Mouse (Mus musculus): ENCODE results near the gene 9130230L23Rik. TPM values are rescaled to one million over a fixed set of nuclear protein-coding genes. Genes with fewer than 3 reads are reported as not detected.
"Not testable (repeated sequence)": the region's sequence is repeated elsewhere in the genome, so short reads cannot be mapped to it uniquely, and the experiment has no call there.

The 9130230L23Rik gene
- polyA plus RNA-seq, 1 experiment = not detected

DNA sequence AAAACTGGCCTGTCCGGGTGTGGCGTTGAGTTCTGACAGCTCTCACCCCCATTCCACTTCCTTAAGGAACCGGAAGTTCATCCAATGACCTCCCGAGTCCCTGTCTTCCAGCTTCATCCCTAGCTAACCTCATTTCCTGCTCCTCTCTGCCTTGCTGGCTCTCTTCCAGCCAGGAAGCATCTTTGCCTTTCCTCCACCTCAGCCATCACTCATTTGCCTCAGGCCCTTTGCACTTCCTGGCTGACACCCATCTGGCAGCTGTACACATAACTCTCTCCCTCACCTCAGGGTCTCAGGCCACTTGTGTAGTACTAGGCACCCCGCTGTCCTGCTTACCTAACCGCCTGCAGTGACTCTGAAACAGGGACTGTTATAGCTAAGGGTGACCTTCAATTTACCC is 9.4 kb downstream of the 9130230L23Rik start:
- no peak for TF ChIP-seq POLR2A (IDR thresholded peaks at IDR 0.05; ENCODE audit: insufficient read depth, low read depth, low read length)
- no peak for TF ChIP-seq CTCF (IDR thresholded peaks at IDR 0.05; ENCODE audit: insufficient read depth, low read depth, low read length)
- no peak overlapping the region for H3K27ac ChIP-seq (ENCODE audit: insufficient read depth, low read depth, low read length)

DNA sequence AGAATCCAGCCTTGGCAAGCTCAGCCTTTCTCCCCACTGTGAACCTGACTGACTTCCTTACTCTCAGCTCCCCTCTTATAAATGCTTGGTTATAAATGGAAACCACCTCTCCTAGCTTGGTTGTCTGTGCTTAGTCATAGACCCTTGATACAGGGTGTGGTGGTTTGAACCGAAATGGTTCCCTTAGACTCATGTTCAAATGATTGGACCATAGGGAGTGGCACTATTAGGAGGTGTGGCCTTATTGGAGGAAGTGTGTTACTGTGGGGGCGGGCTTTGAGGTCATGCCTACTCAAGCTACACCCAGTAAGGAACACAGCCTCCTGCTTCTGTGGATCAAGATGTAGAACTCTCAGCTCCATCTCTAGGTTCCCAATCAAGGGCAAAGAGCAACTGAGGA is 12.9 kb downstream of the 9130230L23Rik start:
- H3K4me3 ChIP-seq (ENCODE audit: insufficient read depth, low read depth, low read length) = no peak overlapping the region
- H3K4me1 ChIP-seq (ENCODE audit: control insufficient read depth, insufficient read depth, low read length) = no peaks in the 10 kb centered on the region
- no peak overlapping the region for H3K27ac ChIP-seq (ENCODE audit: insufficient read depth, low read depth, low read length)
- no peak for TF ChIP-seq CTCF (IDR thresholded peaks at IDR 0.05; ENCODE audit: insufficient read depth, low read depth, low read length)
- no peak for TF ChIP-seq POLR2A (IDR thresholded peaks at IDR 0.05; ENCODE audit: insufficient read depth, low read depth, low read length)
- 76% methylated on average over 2 of the region's 2 CpGs for whole genome bisulfite sequencing

More for the DNA sequence above, 9.4 kb downstream of the 9130230L23Rik start:
- WGBS = 80% methylated on average over 6 of the region's 6 CpGs
- Histone ChIP-seq H3K4me1 (ENCODE audit: control insufficient read depth, insufficient read depth, low read length) (no peaks in the 10 kb centered on the region), H3K4me3 (ENCODE audit: insufficient read depth, low read depth, low read length) (no peak overlapping the region)

DNA sequence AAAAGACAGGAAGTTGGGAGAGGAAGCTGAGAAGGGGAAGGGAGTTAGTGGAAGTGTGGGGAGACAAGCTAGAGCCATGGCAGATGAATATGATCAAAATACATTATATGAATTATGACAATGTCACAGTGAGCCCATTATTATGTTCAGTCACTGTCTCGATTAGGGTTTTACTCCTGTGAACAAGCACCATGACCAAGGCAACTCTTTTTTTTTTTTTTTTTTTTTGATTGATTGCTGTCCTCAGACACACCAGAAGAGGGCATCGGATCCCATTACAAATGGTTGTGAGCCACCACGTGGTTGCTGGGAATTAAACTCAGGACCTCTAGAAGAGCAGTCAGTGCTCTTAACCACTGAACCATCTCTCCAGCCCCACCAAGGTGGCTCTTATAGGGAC is 17.1 kb downstream of the 9130230L23Rik start:
- WGBS = 77% methylated on average over 3 of the region's 3 CpGs
- not testable (repeated sequence) for H3K4me1 ChIP-seq (ENCODE audit: control insufficient read depth, insufficient read depth, low read length); H3K27ac ChIP-seq (ENCODE audit: insufficient read depth, low read depth, low read length); H3K4me3 ChIP-seq (ENCODE audit: insufficient read depth, low read depth, low read length)

DNA sequence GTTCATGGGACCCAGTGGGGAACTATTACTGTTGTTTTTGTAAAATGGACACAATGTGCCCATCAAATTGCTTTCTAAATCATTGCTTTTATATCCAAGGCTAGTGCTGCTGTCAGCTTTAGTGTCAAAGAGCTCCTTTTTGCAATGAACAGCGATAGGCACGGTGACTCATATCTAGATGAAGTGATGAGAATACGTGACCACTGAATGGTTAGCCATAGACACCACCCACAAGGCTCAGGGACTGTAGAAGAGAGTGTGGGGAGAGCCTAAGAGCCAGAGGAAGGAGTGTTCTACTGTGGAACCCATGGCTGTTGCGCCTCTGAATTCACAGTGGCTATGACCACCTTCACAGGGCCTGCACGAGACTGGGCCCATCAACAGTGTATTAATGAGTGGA is 17.7 kb downstream of the 9130230L23Rik start:
- 97% methylated on average over 5 of the region's 5 CpGs for WGBS
- TF ChIP-seq POLR2A (IDR thresholded peaks at IDR 0.05; ENCODE audit: insufficient read depth, low read depth, low read length) (no peak), CTCF (IDR thresholded peaks at IDR 0.05; ENCODE audit: insufficient read depth, low read depth, low read length) (no peak)
- no peak overlapping the region for H3K4me3 ChIP-seq (ENCODE audit: insufficient read depth, low read depth, low read length)
- no peak overlapping the region for H3K27ac ChIP-seq (ENCODE audit: insufficient read depth, low read depth, low read length)
- H3K4me1 ChIP-seq (ENCODE audit: control insufficient read depth, insufficient read depth, low read length) = no peaks in the 10 kb centered on the region

DNA sequence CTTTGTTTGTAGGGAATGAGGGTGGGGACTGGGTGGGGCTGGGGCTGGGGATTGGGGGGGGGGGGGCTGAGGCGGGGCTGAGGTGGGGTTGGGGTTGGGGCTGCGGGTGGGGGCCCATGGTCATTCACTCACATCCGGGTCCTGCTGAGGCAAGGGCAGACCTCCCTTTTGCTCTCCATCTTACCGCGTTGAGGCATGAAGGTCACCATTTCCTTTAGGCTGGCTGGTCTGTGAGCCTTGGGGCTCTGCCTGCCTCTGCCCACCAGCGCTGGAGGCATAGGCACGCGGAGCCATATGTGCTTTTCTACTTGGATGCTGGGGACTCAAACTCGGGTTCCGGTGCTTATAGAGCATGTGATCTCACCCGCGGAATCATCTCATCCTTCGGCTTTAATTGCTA is 28.4 kb downstream of the 9130230L23Rik start:
- no peaks in the 10 kb centered on the region for H3K4me1 ChIP-seq (ENCODE audit: control insufficient read depth, insufficient read depth, low read length)
- H3K27ac ChIP-seq (ENCODE audit: insufficient read depth, low read depth, low read length) = no peak overlapping the region
- no peak for TF ChIP-seq CTCF (IDR thresholded peaks at IDR 0.05; ENCODE audit: insufficient read depth, low read depth, low read length)
- TF ChIP-seq POLR2A (IDR thresholded peaks at IDR 0.05; ENCODE audit: insufficient read depth, low read depth, low read length) = no peak
- H3K4me3 ChIP-seq (ENCODE audit: insufficient read depth, low read depth, low read length) = no peak overlapping the region
- 87% methylated on average over 13 of the region's 13 CpGs for WGBS

DNA sequence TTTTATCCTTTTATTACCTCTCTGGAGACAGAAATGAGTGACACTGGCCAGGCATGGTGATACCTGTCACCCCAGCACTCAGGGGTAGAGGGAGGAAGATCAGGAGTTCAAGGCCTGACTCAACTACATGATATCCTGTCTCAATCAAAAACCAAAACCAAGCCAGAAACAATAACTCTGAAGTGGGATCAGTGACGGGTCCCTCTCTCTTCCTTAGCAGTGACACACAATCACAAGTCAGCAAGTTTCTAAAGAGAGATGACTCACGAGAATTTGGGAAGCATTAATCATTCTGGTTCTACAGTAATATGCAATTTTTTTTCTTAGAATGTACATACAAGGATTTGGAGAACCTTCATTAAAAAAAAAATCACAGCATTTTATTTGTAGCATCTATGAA is 30.9 kb downstream of the 9130230L23Rik start:
- TF ChIP-seq POLR2A (IDR thresholded peaks at IDR 0.05; ENCODE audit: insufficient read depth, low read depth, low read length) (no peak), CTCF (IDR thresholded peaks at IDR 0.05; ENCODE audit: insufficient read depth, low read depth, low read length) (no peak)
- WGBS = 80% methylated on average over 2 of the region's 2 CpGs
- H3K27ac ChIP-seq (ENCODE audit: insufficient read depth, low read depth, low read length) = no peak overlapping the region
- no peaks in the 10 kb centered on the region for H3K4me1 ChIP-seq (ENCODE audit: control insufficient read depth, insufficient read depth, low read length)
- H3K4me3 ChIP-seq (ENCODE audit: insufficient read depth, low read depth, low read length) = no peak overlapping the region

DNA sequence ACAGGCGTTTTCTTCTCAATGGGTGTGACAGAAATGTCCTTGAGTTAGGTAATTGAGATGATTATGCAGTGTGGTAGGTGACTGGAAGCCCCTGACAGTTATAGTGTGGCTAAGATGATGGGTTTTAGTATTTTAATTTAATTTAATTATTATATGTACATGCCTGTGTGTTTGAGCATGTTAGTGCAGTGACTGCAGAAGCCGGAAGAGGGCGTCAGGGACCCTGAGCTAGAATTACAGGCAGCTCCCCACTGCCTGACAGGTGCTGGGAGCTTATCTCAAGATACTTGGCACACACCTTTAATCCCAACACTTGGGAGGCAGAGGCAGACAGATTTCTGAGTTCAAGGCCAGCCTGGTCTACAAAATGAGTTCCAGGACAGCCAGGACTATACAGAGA is 36.1 kb downstream of the 9130230L23Rik start:
- Histone ChIP-seq H3K4me3 (ENCODE audit: insufficient read depth, low read depth, low read length) (no peak overlapping the region), H3K4me1 (ENCODE audit: control insufficient read depth, insufficient read depth, low read length) (no peaks in the 10 kb centered on the region), H3K27ac (ENCODE audit: insufficient read depth, low read depth, low read length) (no peak overlapping the region)
- 97% methylated on average over 3 of the region's 3 CpGs for WGBS
- TF ChIP-seq CTCF (IDR thresholded peaks at IDR 0.05; ENCODE audit: insufficient read depth, low read depth, low read length) (no peak), POLR2A (IDR thresholded peaks at IDR 0.05; ENCODE audit: insufficient read depth, low read depth, low read length) (no peak)

DNA sequence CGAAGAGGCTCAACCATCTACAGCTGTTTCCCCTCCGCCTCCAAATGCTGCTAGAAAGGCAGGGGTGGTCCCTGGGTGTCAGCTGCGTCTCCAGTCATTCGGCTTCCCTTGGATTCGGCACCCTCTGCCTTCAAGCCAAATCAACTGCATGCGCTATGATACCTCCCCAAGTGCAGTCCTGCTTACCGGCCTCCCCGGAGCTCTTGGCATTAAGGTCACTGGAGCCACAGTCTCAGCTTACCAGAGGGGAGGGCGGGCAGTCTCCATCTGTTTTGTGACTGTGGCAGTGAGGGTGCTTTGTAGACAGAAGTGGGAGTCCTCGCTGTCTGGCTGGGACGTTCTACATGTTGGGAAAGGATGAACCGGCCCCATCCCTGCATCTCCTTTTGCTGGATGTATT is 37.0 kb downstream of the 9130230L23Rik start:
- no peak for TF ChIP-seq CTCF (IDR thresholded peaks at IDR 0.05; ENCODE audit: insufficient read depth, low read depth, low read length)
- Histone ChIP-seq H3K4me1 (ENCODE audit: control insufficient read depth, insufficient read depth, low read length) (no peaks in the 10 kb centered on the region), H3K4me3 (ENCODE audit: insufficient read depth, low read depth, low read length) (no peak overlapping the region), H3K27ac (ENCODE audit: insufficient read depth, low read depth, low read length) (no peak overlapping the region)
- 71% methylated on average over 12 of the region's 12 CpGs for WGBS

DNA sequence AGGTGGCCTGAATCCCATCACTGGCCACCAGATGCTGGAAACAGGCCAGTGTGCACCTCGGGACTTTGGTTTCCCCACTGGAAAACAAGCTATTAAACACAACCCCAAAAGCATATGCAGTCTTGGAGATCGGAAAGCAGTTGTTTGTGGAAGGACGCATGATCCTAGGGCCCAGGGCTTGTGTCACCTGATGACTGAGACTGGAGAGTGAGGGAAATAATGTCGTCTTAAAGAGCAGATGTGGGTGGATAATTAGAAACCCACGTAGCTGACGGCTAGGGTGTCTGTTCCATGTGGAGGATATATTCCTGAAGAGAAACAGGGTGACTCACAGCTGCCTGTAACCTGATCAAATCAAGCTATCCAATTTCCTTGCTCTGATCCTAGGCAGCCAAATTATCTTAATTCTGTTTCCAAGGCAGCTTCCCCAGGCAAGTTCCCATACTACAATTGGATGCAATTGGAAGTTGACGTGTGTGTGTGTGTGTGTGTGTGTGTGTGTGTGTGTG is 38.3 kb downstream of the 9130230L23Rik start:
- H3K4me1 ChIP-seq (ENCODE audit: control insufficient read depth, insufficient read depth, low read length) = no peaks in the 10 kb centered on the region
- H3K27ac ChIP-seq (ENCODE audit: insufficient read depth, low read depth, low read length) = no peak overlapping the region
- no peak overlapping the region for H3K4me3 ChIP-seq (ENCODE audit: insufficient read depth, low read depth, low read length)
- WGBS = 51% methylated on average over 7 of the region's 7 CpGs
- TF ChIP-seq POLR2A (IDR thresholded peaks at IDR 0.05; ENCODE audit: insufficient read depth, low read depth, low read length) (no peak), CTCF (IDR thresholded peaks at IDR 0.05; ENCODE audit: insufficient read depth, low read depth, low read length) (no peak)

DNA sequence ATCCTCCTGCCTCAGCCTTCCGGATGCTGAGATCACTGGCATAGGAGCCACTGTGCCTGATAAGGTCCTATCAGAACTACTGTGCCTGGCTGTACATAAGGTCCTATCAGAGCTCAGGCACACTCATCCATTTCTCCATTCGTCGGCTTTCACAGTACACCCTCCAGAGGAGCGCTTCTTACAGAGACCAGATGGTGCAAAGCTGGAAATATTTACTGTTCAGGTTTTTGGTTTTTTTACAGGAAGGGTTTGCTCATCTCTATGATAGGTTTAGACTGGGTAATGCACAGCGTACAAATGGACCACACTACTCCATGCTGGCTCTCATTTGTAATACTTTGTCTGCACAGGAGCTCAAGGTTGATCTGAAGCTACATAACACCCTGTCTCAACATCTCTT is 40.8 kb downstream of the 9130230L23Rik start:
- WGBS = 96% methylated on average over 5 of the region's 5 CpGs
- Histone ChIP-seq H3K4me3 (ENCODE audit: insufficient read depth, low read depth, low read length) (no peak overlapping the region), H3K27ac (ENCODE audit: insufficient read depth, low read depth, low read length) (no peak overlapping the region), H3K4me1 (ENCODE audit: control insufficient read depth, insufficient read depth, low read length) (no peaks in the 10 kb centered on the region)
- TF ChIP-seq CTCF (IDR thresholded peaks at IDR 0.05; ENCODE audit: insufficient read depth, low read depth, low read length) (no peak), POLR2A (IDR thresholded peaks at IDR 0.05; ENCODE audit: insufficient read depth, low read depth, low read length) (no peak)
